Mouse (Mus musculus) embryo, embryonic 11.5 days (tissue): ENCODE data around the gene Tcf7l2.

ENCODE experiments used
- DNase-seq: peaks from one replicate; pipeline ENCODE4 v3.0.0-alpha.2; 2012; ENCODE audit warnings: low read depth, low spot score

Gene Tcf7l2

DNA sequence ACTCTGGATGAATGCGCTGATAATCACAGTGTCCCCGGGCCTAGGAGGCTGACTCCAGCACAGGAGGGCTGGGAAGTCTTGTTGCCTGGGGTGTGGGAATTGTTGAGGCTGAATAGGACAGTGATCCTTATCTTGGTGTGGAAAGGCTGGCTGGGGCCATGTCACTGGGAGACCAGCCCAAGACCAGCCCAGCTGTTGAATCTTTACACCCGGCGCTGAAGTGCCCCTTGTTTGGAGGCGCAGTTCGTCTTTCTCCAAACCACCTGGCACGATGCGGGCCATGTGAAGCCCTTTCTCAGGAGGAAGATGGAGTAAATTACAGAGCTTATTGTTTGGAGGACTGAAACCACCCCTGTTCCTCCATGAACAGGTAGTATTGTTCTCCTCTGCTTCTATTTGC is 15.1 kb downstream of the Tcf7l2 start:
- no peak for DNase-seq

GRCm38 (mm10) chr19:55757403-55757802 is 15.8 kb downstream of the Tcf7l2 start:
- no peak for DNase-seq

- no peak for DNase-seq
These were observed 16.5 kb downstream of the Tcf7l2 start for GRCm38 (mm10) chr19:55758158-55758557.

DNA sequence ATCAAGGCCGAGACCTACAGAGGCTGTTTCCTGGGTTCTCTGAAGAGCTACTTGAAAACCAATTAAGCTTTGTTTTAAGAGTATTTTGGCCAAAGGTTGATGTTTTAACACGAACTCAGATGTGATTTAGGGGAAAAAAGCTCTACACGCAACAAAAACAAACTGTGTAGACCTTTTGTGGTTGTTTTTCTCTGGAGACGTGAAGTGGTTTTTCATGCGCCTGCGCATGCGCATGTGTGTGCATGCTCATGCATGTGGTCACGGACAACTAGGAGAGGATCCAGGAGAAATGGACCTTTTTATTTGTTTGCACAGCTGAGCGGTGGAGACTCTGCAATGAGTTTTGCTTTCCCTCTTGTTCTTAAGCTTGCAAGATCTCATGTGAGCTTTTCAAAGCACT is 17.4 kb downstream of the Tcf7l2 start:
- no peak for DNase-seq

DNA sequence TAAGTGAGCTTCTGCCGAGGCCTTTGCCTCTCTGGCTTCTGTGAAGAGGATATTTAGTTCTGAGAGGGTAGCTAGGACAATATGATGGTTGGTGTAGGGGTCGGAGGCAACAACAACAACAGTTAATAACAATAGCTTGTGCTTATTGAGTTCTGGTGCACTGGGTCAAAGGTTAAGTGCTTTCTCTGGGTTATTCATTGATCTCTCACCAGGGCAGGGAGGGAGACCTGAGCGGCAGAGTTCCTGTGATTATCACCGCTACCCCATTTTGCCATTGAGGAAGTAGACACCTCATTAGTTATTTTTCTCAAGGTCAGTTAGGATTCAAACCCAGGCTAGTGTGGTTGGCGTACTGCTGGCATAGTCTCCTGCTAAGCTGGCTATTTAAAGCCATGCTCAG is 19.5 kb downstream of the Tcf7l2 start:
- DNase-seq = no peak

GRCm38 (mm10) chr19:55762187-55762586 is 20.6 kb downstream of the Tcf7l2 start:
- DNase-seq = no peak

DNA sequence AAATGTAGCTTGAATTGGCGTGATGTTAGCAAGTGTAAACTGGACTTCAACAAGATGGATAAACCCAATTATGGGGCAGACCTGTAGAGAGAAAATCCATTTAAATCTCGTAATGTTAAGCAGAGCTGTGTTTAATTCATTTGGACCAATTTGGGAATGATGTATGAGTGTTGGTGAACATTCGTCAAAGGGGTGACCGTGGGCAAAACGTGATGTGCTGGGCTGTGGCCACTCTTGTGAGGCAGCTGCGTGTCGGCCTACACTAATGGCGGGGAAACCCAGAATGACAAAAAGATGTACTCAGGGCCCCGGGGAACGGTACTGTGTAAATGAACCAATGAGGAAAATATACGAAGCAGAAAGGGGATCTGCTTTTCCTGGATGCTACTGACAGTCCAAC is 24.2 kb downstream of the Tcf7l2 start:
- DNase-seq = no peak

GRCm38 (mm10) chr19:55767104-55767503 is 25.5 kb downstream of the Tcf7l2 start:
- no peak for DNase-seq

- no peak for DNase-seq
These were observed 26.0 kb downstream of the Tcf7l2 start for GRCm38 (mm10) chr19:55767579-55767978.

- DNase-seq = no peak
These were observed 26.6 kb downstream of the Tcf7l2 start for GRCm38 (mm10) chr19:55768246-55768645.

- no peak for DNase-seq
These were observed 27.3 kb downstream of the Tcf7l2 start for GRCm38 (mm10) chr19:55768889-55769288.

DNA sequence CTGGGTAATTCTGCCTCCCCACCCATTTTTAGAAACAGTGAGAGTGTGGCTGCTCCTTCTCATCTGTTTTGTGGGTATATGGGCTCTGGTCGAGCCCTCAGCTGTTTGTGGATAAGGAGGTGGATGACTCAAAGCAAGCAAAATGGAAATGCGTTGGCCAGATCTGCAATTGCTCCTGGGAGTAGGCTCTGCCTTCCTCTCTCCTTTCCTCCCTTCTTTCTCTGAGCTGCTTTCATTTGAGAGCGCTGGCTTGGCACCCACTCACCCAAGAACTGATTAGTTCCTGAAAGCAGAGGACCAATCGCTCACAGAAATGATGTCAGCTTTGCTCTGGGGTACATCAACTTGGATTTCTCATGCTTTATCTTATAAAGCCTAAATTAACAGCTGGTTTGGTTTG is 32.7 kb downstream of the Tcf7l2 start:
- DNase-seq = no peak

DNA sequence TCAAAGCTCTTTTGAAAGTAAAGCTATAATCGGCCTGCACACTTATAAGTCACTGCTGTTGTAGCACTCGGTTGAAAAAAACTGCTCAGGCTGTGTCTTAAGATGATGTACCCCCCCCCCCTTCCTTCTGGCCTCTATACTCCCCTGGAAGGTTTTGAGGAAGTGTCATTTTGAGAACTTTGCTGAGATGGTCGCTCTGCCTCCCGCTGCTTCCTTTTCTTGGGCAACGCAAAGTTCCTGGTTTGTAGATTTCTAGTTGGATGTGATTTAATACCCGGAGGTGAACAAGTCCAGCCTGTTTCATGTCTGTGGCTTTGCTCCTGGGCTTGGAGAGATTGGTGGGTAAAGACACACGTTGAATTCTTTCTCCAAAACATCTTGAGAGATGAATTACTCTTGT is 33.2 kb downstream of the Tcf7l2 start:
- no peak for DNase-seq

DNA sequence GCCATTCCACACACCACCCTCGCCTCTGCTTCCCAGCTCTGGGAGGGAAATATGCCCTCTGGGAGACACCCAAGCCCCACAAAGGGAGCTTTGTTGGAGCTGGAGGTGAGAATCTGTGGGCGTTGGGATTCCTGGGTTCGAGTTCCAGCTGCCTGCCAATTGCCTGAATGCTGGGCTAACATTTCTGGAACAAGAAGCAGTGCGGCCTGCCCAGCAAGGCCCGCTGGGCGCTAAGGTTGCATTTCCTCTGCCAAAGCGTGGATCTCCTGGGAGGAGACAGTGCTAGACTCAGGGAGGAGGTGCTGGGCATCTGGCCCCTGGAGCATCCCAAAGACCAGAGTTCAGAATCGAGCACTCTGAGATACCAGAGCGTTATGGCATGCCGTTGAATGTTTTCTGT is 38.3 kb downstream of the Tcf7l2 start:
- DNase-seq = no peak

- DNase-seq = no peak
These were observed 39.5 kb downstream of the Tcf7l2 start for GRCm38 (mm10) chr19:55781087-55781486.

DNA sequence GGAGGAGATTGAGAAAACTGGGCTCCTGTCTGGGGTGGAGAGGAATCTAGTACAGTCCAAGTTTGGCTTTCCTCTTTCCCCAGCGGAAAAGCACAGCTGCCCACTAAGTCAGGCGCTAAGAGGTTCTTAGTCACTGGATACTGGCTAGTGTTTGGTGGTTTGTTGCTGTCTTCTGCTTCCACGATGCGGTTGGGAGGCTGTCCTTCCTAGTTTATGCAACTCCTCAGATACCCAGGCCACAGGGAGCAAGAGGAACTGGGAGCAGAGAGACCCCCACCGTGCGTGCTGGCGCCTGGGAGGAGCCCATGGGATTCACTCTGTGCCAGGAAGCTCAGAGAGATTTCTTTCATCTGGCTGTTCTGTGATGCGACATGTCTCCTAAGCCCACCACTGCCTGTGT is 40.1 kb downstream of the Tcf7l2 start:
- DNase-seq = no peak

DNA sequence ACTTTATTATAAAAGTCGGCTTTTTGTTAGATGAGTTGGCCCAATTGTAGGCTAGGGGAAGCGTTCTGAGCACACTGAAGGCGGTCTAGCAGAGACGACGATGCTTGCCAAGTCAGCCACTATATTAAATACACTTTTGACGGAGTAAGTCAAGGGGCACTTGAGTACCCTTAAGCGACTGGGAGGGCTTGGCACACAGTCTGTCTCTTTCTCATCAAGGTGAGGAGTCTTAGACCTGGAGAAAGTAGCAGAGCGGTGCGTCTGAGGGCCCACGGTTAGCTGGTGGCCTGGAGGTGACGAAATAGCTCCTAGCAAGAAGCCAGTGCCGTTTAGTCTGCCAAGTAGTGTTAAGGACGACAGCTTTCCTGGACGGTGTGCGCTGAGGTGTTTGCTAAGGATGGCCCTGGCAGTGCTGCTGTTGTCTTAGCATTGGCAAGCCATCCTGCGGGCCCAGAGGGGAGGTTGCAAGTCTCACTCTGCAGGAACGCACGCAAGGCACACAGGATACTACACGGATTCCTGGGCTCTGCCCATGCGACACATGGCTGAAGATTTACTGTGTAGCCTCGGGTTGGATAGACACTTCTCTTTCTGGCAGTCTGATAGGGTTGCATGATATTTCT is 43.3 kb downstream of the Tcf7l2 start:
- no peak for DNase-seq

DNA sequence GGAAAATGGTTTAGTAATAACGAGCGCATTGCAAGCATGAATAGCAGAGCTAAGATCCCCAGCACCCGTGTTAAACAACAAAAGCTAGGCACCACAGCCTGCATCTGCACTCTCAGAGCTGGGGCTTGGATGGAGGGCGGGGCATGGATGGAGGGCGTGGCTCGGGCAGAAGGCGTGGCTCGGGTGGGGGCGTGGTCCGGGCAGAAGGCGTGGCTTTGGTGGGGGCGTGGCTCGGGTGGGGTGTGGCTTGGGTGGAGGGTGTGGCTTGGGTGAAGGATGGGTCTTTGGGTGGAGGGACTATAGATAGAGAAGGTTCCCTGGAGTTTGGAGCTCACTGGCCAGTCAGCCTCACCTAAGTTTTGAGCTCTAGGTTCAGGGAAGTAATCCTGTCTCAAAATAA is 45.8 kb downstream of the Tcf7l2 start:
- no peak for DNase-seq

GRCm38 (mm10) chr19:55788285-55788904 is 46.8 kb downstream of the Tcf7l2 start:
- no peak for DNase-seq

GRCm38 (mm10) chr19:55788905-55789295 is 47.3 kb downstream of the Tcf7l2 start:
- no peak for DNase-seq

DNA sequence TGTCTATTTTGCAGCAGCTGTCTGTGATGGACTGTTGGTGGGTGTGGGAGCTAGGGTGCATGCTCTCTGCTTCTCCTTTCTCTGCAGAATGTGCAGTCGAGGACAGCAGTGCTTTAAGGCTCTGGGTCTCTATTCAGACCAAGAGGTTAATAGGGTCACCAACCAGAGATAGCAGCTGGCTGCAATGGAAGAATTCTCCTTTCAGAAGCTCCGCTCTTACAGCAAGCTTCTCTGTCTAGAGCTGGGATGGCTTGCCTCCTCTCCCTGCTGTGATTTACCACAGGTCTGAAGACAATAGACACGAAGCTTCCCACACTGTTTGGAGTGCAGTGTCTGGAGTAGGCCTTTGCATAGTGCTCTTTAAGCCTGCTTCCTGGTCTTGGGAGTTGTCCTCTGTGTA is 48.2 kb downstream of the Tcf7l2 start:
- DNase-seq = no peak

- DNase-seq = no peak
These were observed 49.7 kb downstream of the Tcf7l2 start for GRCm38 (mm10) chr19:55791293-55791692.

DNA sequence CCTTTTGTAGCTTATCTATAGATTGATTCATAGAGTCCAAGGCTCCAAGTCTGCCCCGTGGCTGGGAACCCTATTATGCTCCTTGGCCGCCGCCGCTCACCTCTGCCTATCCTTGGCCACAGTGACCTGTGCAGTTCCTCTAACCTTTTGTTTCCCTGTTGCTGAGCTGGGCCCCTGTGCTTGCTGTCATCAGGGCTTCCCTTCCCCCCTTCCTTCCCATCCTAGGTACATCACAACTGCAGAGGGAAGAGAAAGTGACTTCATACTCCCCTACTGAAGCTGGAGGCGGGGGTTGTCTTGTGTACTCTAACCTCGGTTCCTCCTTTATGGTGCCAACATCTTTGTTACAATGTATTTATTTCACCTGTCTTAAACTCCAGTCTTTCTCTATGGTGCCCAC is 50.3 kb downstream of the Tcf7l2 start:
- DNase-seq = no peak

- no peak for DNase-seq
These were observed 51.0 kb downstream of the Tcf7l2 start for GRCm38 (mm10) chr19:55792571-55792970.
